Comparison of ENCODE assay signal across 24 mouse cellular contexts in genomic region chr12:119276282-119276681, GRCm38 (mm10). TPM values are rescaled to one million over a fixed set of nuclear protein-coding genes. Genes with fewer than 3 reads are reported as not detected.
A peak's percentile ranks its signal among the peaks of the same experiment; 100 is the strongest.
DNase-seq lines count a peak whose midpoint lies in the region; ATAC-seq lines count a peak whose summit lies in the region.
"Had no signal": no experiment of that assay in that cellular context is flagged by ENCODE, and none has a peak within 500 bp of the region (broad histone marks: within the 10 kb centered on the region; RNA-seq: fewer than 3 reads in every experiment).

No protein-coding gene starts in this region.

- 0 out of 2 replicates have a peak, but pooled peaks have one; percentile 15 for ATAC-seq in common myeloid progenitor, adult 5-6 weeks (replicated peaks; ENCODE audit: low read depth, poor library complexity, severe bottlenecking)
- peak; percentile 95 for ATAC-seq in granulocyte monocyte progenitor cell, adult 5-6 weeks (replicated peaks; ENCODE audit: poor library complexity, severe bottlenecking)
- ATAC-seq in megakaryocyte, adult 5-6 weeks (ENCODE audit: poor library complexity, severe bottlenecking) = peak; percentile 71
- ATAC-seq in megakaryocyte progenitor cell, adult 5-6 weeks (replicated peaks; ENCODE audit: poor library complexity) = peak; percentile 71
- ATAC-seq in hindbrain, embryonic 13.5 days (ENCODE audit: low FRiP score) = no peak
- ATAC-seq: activated CD4-positive, CD25-positive, alpha-beta regulatory T cell, adult 4 months; CD4-positive, CD25-positive, alpha-beta regulatory T cell, adult 4 months; Patski had no signal

- H3K9me3 ChIP-seq in hindbrain, embryonic 13.5 days = no peaks in the 10 kb centered on the region
- H3K9me3 ChIP-seq: G1E had no signal

- H3K27me3 ChIP-seq in hindbrain, embryonic 13.5 days = no peaks in the 10 kb centered on the region
- H3K27me3 ChIP-seq: CH12.LX, Patski had no signal

- no peak overlapping the region for H3K4me3 ChIP-seq in hindbrain, embryonic 13.5 days

- H3K4me2 ChIP-seq in hindbrain, embryonic 13.5 days = no peak overlapping the region

- H3K36me3 ChIP-seq in hindbrain, embryonic 13.5 days = no peaks in the 10 kb centered on the region
- H3K36me3 ChIP-seq: G1E had no signal

- no peak overlapping the region for H3K9ac ChIP-seq in hindbrain, embryonic 13.5 days

- H3K27ac ChIP-seq in hindbrain, embryonic 13.5 days = no peak overlapping the region

- WGBS in hindbrain, embryonic 13.5 days = 78% methylated on average over 1 of the region's 1 CpGs

- DNase-seq in heart, postnatal 10 days = no peak
- no peak for DNase-seq in adrenal gland, adult 8-10 months
- no peak for DNase-seq in left cerebral cortex, adult 9 months (ENCODE audit: low spot score in 2 of 2)
- DNase-seq: adrenal gland, adult 2 months; adrenal gland, postnatal 10 days; adrenal gland, postnatal 14 days; adrenal gland, postnatal 25 days; adrenal gland, postnatal 36 days; B cell, adult 2 months; cerebellum, adult 11 months; cerebellum, adult 11-12 months; cerebellum, adult 18-20 months had no signal

- H3K4me1 ChIP-seq in hindbrain, embryonic 13.5 days (replicated peaks) = no peaks in the 10 kb centered on the region

- intact Hi-C loops in heart, postnatal 10 days (cut with DNase I) = no loop called here

RNA-seq across cellular contexts. Expression of gene Itgb8, which starts 37.7 kb away (rescaled TPM):
- total RNA-seq in common myeloid progenitor, adult 5-6 weeks (2017) = not detected in 2 replicates
- not detected in 2 replicates for total RNA-seq in granulocyte monocyte progenitor cell, adult 5-6 weeks (2014; fragmentation: Nextera tagmentation)
- total RNA-seq in granulocyte monocyte progenitor cell, adult 5-6 weeks (2017) = not detected in 2 replicates
- 0.02 TPM in 1 of 2 replicates, not detected in the other for total RNA-seq in megakaryocyte, adult 5-6 weeks (2015)
- total RNA-seq in megakaryocyte, adult 5-6 weeks (2017) = not detected in 2 replicates
- total RNA-seq in megakaryocyte progenitor cell, adult 5-6 weeks (2015) = not detected in 2 replicates
- not detected in 2 replicates for total RNA-seq in megakaryocyte progenitor cell, adult 5-6 weeks (2017)
- 1 to 10 TPM; 2.0 TPM for total RNA-seq in heart, postnatal 10 days (2021)
- polyA plus RNA-seq in hindbrain, embryonic 13.5 days (2015; fragmentation: Nextera tagmentation; extraction: Ambion mirVana) = 11.9 and 12.4 TPM in 2 replicates
- 1 to 10 TPM; 2.9 to 4.0 (median 3.4) TPM for total RNA-seq in adrenal gland, adult 8-10 months (2022)
- total RNA-seq: CH12.LX, MEL had no signal
- polyA plus RNA-seq: G1E had no signal

RNA-seq across cellular contexts. Expression of gene Macc1, which starts 37.8 kb away (rescaled TPM):
- not detected in 2 replicates for total RNA-seq in common myeloid progenitor, adult 5-6 weeks (2017)
- total RNA-seq in granulocyte monocyte progenitor cell, adult 5-6 weeks (2014; fragmentation: Nextera tagmentation) = not detected in 2 replicates
- total RNA-seq in granulocyte monocyte progenitor cell, adult 5-6 weeks (2017) = not detected in 2 replicates
- total RNA-seq in megakaryocyte, adult 5-6 weeks (2015) = 0.05 TPM in 1 of 2 replicates, not detected in the other
- not detected in 2 replicates for total RNA-seq in megakaryocyte, adult 5-6 weeks (2017)
- total RNA-seq in megakaryocyte progenitor cell, adult 5-6 weeks (2015) = not detected in 2 replicates
- total RNA-seq in megakaryocyte progenitor cell, adult 5-6 weeks (2017) = not detected in 2 replicates
- total RNA-seq in heart, postnatal 10 days (2021) = not detected
- 0.05 TPM in 1 of 2 replicates, not detected in the other for polyA plus RNA-seq in hindbrain, embryonic 13.5 days (2015; fragmentation: Nextera tagmentation; extraction: Ambion mirVana)
- not detected for total RNA-seq in adrenal gland, adult 8-10 months (2022)
- total RNA-seq: adrenal gland, adult 18-20 months; adrenal gland, adult 2 months; adrenal gland, postnatal 10 days; adrenal gland, postnatal 25 days; MEL had no signal
- polyA plus RNA-seq: activated CD4-positive, CD25-positive, alpha-beta regulatory T cell, adult 4 months; adrenal gland, adult 2 months; CD4-positive, CD25-positive, alpha-beta regulatory T cell, adult 4 months; G1E had no signal
